21 mouse cellular contexts compared by ENCODE assay signal in the genomic region with DNA sequence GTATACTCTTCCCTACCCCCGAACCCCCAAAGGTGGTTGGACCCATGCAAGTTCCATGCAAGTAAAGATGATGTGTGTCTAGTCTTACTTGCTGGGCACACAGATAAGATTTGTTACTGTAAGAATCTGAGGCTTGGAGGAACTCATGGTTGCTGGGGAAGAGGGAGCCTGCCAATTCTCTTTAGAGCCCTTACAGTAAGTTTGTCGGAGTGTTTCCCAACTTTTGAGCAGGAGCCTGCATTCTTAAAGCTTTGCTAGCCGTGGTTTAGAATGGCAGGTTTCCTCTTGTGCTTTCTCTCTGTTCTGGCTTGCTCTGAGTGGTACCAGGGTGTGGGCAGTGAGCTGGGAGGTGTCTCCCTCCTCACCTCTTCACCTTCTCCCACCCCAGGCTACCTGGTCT. TPM values are rescaled to one million over a fixed set of nuclear protein-coding genes. Genes with fewer than 3 reads are reported as not detected.
A peak's percentile ranks its signal among the peaks of the same experiment; 100 is the strongest.
DNase-seq lines count a peak whose midpoint lies in the region; ATAC-seq and TF ChIP-seq lines count a peak whose summit lies in the region.
"Had no signal": no experiment of that assay in that cellular context is flagged by ENCODE, and none has a peak within 500 bp of the region (broad histone marks: within the 10 kb centered on the region; RNA-seq: fewer than 3 reads in every experiment).

No protein-coding gene starts in this region.

- no peak for TF ChIP-seq RAD21 in CH12.LX (IDR thresholded peaks at IDR 0.05; ENCODE audit: low read depth, low read length)

- dilution Hi-C loops in CH12.LX (cut with MboI; ENCODE audit: extremely low pct_ligation_motif_present, extremely low pct_unique_long_range_greater_than_20kb, low sequenced_read_pairs) = no loop called here

- in situ Hi-C loops in CH12.LX (cut with MboI; ENCODE audit: low pct_ligation_motif_present, low pct_unique_long_range_greater_than_20kb, low sequenced_read_pairs) = no loop called here

- 64% methylated on average over 3 of the region's 3 CpGs for WGBS in kidney, adult 2 months
- WGBS in kidney, embryonic 14.5 days = 80% methylated on average over 3 of the region's 3 CpGs
- WGBS in stomach, postnatal 0 days = 60% methylated on average over 3 of the region's 3 CpGs

- H3K9me3 ChIP-seq in kidney, embryonic 14.5 days (ENCODE audit: control insufficient read depth, low read length) = no peaks in the 10 kb centered on the region
- no peaks in the 10 kb centered on the region for H3K9me3 ChIP-seq in CH12.LX (replicated peaks; ENCODE audit: low read length)
- H3K9me3 ChIP-seq in stomach, postnatal 0 days (ENCODE audit: control insufficient read depth, low read length) = no peaks in the 10 kb centered on the region
- H3K9me3 ChIP-seq: heart, embryonic 15.5 days; limb, embryonic 15.5 days had no signal

- no peaks in the 10 kb centered on the region for H3K27me3 ChIP-seq in kidney, adult 2 months (replicated peaks; ENCODE audit: control insufficient read depth, insufficient read depth, low read length)
- H3K27me3 ChIP-seq in kidney, embryonic 14.5 days (ENCODE audit: control insufficient read depth, insufficient read depth, low read length) = no peaks in the 10 kb centered on the region
- H3K27me3 ChIP-seq in CH12.LX (replicated peaks) = no peaks in the 10 kb centered on the region
- H3K27me3 ChIP-seq in stomach, postnatal 0 days (ENCODE audit: control insufficient read depth, insufficient read depth, low read length) = no peaks in the 10 kb centered on the region
- H3K27me3 ChIP-seq: heart, embryonic 15.5 days; limb, embryonic 15.5 days had no signal

- H3K4me1 ChIP-seq in kidney, adult 2 months (ENCODE audit: control insufficient read depth, insufficient read depth, low read length) = peaks cover 49% of the 10 kb centered on the region
- peaks cover 17% of the 10 kb centered on the region for H3K4me1 ChIP-seq in kidney, embryonic 14.5 days (ENCODE audit: control insufficient read depth, insufficient read depth, low read length)
- H3K4me1 ChIP-seq in CH12.LX (ENCODE audit: control insufficient read depth in 1 of 2, insufficient read depth in 2 of 2) = peaks cover 20 to 69% of the 10 kb centered on the region in 2 experiments
- H3K4me1 ChIP-seq in stomach, postnatal 0 days (replicated peaks; ENCODE audit: control insufficient read depth, insufficient read depth) = peaks cover 6% of the 10 kb centered on the region; the same call in 1 of the 2 replicates

- H3K36me3 ChIP-seq in kidney, adult 2 months (ENCODE audit: control insufficient read depth, insufficient read depth, low read length) = no peaks in the 10 kb centered on the region
- H3K36me3 ChIP-seq in kidney, embryonic 14.5 days (ENCODE audit: control insufficient read depth, insufficient read depth, low read length) = no peaks in the 10 kb centered on the region
- H3K36me3 ChIP-seq in CH12.LX (replicated peaks in 1 of 2; ENCODE audit: control insufficient read depth in 1 of 2, insufficient read depth in 1 of 2, low read length in 1 of 2) = peaks cover 14 to 57% of the 10 kb centered on the region in 2 experiments
- no peaks in the 10 kb centered on the region for H3K36me3 ChIP-seq in stomach, postnatal 0 days (ENCODE audit: control insufficient read depth, insufficient read depth, low read length)
- H3K36me3 ChIP-seq: heart, embryonic 15.5 days; limb, embryonic 15.5 days had no signal

- H3K27ac ChIP-seq in kidney, adult 2 months (ENCODE audit: insufficient read depth, low read depth, low read length) = no peak overlapping the region
- no peak overlapping the region for H3K27ac ChIP-seq in kidney, embryonic 14.5 days (ENCODE audit: low read depth, low read length)
- H3K27ac ChIP-seq in CH12.LX (ENCODE audit: insufficient read depth, low read depth) = no peak overlapping the region
- H3K27ac ChIP-seq in stomach, postnatal 0 days (replicated peaks) = 0 out of 2 replicates have a peak overlapping the region, but pooled peaks have one; percentile 13
- H3K27ac ChIP-seq: heart, embryonic 15.5 days; limb, embryonic 15.5 days; liver, embryonic 14.5 days had no signal

- H3K4me3 ChIP-seq in kidney, adult 2 months (ENCODE audit: insufficient read depth, low read depth, low read length) = no peak overlapping the region
- H3K4me3 ChIP-seq in kidney, embryonic 14.5 days (ENCODE audit: low read length) = no peak overlapping the region
- no peak overlapping the region for H3K4me3 ChIP-seq in CH12.LX (replicated peaks in 1 of 3; ENCODE audit: low read depth in 2 of 3, low read length in 2 of 3, poor library complexity in 1 of 3)
- H3K4me3 ChIP-seq in stomach, postnatal 0 days (ENCODE audit: low read depth, low read length) = no peak overlapping the region
- H3K4me3 ChIP-seq: heart, embryonic 15.5 days; limb, embryonic 15.5 days had no signal

- no peak for TF ChIP-seq POLR2A in kidney, adult 2 months (IDR thresholded peaks at IDR 0.05; ENCODE audit: low read depth, low read length)
- no peak for TF ChIP-seq POLR2A in CH12.LX (IDR thresholded peaks at IDR 0.05; ENCODE audit: low read depth, low read length)

- TF ChIP-seq EP300 in CH12.LX (IDR thresholded peaks at IDR 0.05; ENCODE audit: low read length) = no peak
- TF ChIP-seq EP300 in stomach, postnatal 0 days (optimal IDR thresholded peaks at IDR 0.05) = no peak

- no peak overlapping the region for H3K4me2 ChIP-seq in kidney, embryonic 14.5 days (replicated peaks; ENCODE audit: low read depth, low read length)
- no peak overlapping the region; the same call in 1 of the 2 replicates for H3K4me2 ChIP-seq in CH12.LX (ENCODE audit: insufficient read depth, low read depth, poor library complexity, severe bottlenecking)
- no peak overlapping the region for H3K4me2 ChIP-seq in stomach, postnatal 0 days (replicated peaks; ENCODE audit: low read depth)
- H3K4me2 ChIP-seq: heart, embryonic 15.5 days; limb, embryonic 15.5 days; midbrain, embryonic 11.5 days had no signal

- no peak for TF ChIP-seq CTCF in kidney, adult 2 months (conservative IDR thresholded peaks at IDR 0.05; ENCODE audit: insufficient read depth, insufficient read length, low read depth, low read length)
- TF ChIP-seq CTCF in CH12.LX (conservative IDR thresholded peaks at IDR 0.05 in 1 of 2, IDR thresholded peaks at IDR 0.05 in 1 of 2; ENCODE audit: low read depth in 2 of 2, low read length in 2 of 2) = no peak
- TF ChIP-seq CTCF in stomach, postnatal 0 days (IDR thresholded peaks at IDR 0.05; ENCODE audit: low read depth) = no peak

- no peak overlapping the region for H3K9ac ChIP-seq in kidney, embryonic 14.5 days (ENCODE audit: low read depth, low read length)
- H3K9ac ChIP-seq in CH12.LX (ENCODE audit: insufficient read depth, low read depth) = 0 out of 2 replicates have a peak overlapping the region, but pooled peaks have one; percentile 25
- H3K9ac ChIP-seq in stomach, postnatal 0 days (ENCODE audit: low read length) = no peak overlapping the region
- H3K9ac ChIP-seq: heart, embryonic 15.5 days; limb, embryonic 15.5 days; liver, embryonic 14.5 days had no signal

- H3K79me2 ChIP-seq in CH12.LX (replicated peaks; ENCODE audit: control insufficient read depth, extremely low read depth, insufficient read depth, poor library complexity, severe bottlenecking) = peaks cover 86% of the 10 kb centered on the region

- peak; percentile 1 for DNase-seq in kidney, adult 2 months
- DNase-seq in CH12.LX (ENCODE audit: extremely low read depth) = no peak
- peak; percentile 34 for DNase-seq in fibroblast of lung, adult 2 months (ENCODE audit: low read depth)
- no peak for DNase-seq in stomach, postnatal 0 days (ENCODE audit: low spot score)
- no peak for DNase-seq in cerebellum, adult 11-12 months
- no peak for DNase-seq in neural tube, embryonic 10.5 days (ENCODE audit: extremely low spot score, low spot score)
- DNase-seq: adrenal gland, postnatal 10 days; cerebellum, adult 9-10 months; cerebellum, postnatal 36 days; kidney, adult 18-20 months; kidney, postnatal 14 days; lung, postnatal 14 days; thymus, postnatal 25 days had no signal

- no peak for ATAC-seq in kidney, embryonic 14.5 days (ENCODE audit: low FRiP score, low TSS enrichment)
- no peak for ATAC-seq in stomach, postnatal 0 days (ENCODE audit: low FRiP score, low TSS enrichment)
- ATAC-seq: CD4-positive, CD25-positive, alpha-beta regulatory T cell, adult 4 months; forebrain, embryonic 16.5 days; hindbrain, embryonic 16.5 days had no signal

TF ChIP-seq in CH12.LX, 34 proteins besides CTCF, POLR2A, EP300 and RAD21:
- TF ChIP-seq POLR2AphosphoS2 (IDR thresholded peaks at IDR 0.05; ENCODE audit: low read depth, low read length) = no peak
- no peak for TF ChIP-seq MAX (IDR thresholded peaks at IDR 0.05; ENCODE audit: low read length)
- TF ChIP-seq NRF1 (IDR thresholded peaks at IDR 0.05; ENCODE audit: low read depth, low read length) = no peak
- no peak for TF ChIP-seq TCF12 (IDR thresholded peaks at IDR 0.05; ENCODE audit: low read depth, low read length)
- no peak for TF ChIP-seq ZKSCAN1 (IDR thresholded peaks at IDR 0.05; ENCODE audit: borderline replicate concordance, low read depth, low read length)
- TF ChIP-seq BHLHE40 (IDR thresholded peaks at IDR 0.05; ENCODE audit: low read depth, low read length) = no peak
- TF ChIP-seq ZNF384 (IDR thresholded peaks at IDR 0.05; ENCODE audit: low read depth, low read length) = no peak
- no peak for TF ChIP-seq MEF2A (IDR thresholded peaks at IDR 0.05; ENCODE audit: borderline replicate concordance, low read depth, low read length)
- TF ChIP-seq NELFE (IDR thresholded peaks at IDR 0.05; ENCODE audit: low read depth, low read length) = no peak
- no peak for TF ChIP-seq CHD2 (IDR thresholded peaks at IDR 0.05; ENCODE audit: low read length)
- TF ChIP-seq ELF1 (IDR thresholded peaks at IDR 0.05; ENCODE audit: low read depth, low read length) = no peak
- no peak for TF ChIP-seq MXI1 (IDR thresholded peaks at IDR 0.05; ENCODE audit: low read depth, low read length)

RNA-seq across cellular contexts. Expression of gene Crim1, which starts 7.2 kb away (rescaled TPM):
- polyA plus RNA-seq in kidney, adult 2 months (2012; rRNA removed) = 54.2 and 64.9 TPM in 2 replicates
- polyA plus RNA-seq in kidney, embryonic 14.5 days (2014; fragmentation: Nextera tagmentation; extraction: Ambion mirVana) = 6.1 and 9.4 TPM in 2 replicates
- total RNA-seq in CH12.LX (2012; rRNA removed) = 47.3 and 72.8 TPM in 2 replicates
- 14.1 and 15.2 TPM in 2 replicates for total RNA-seq in CH12.LX (2014; rRNA removed)
- 21.9 and 26.3 TPM in 2 replicates for polyA plus RNA-seq in CH12.LX (2012; ENCODE audit: insufficient read length, low read depth)
- 4.3 and 5.1 TPM in 2 replicates for polyA plus RNA-seq in stomach, postnatal 0 days (2015; fragmentation: Nextera tagmentation; extraction: Ambion mirVana)

Comparison
In these comparisons a context has a peak if more than half of its experiments do, and no peak if none do; other contexts are left out.
1. DNase-seq: peak in kidney, adult 2 months (single experiment) and fibroblast of lung, adult 2 months (single experiment); none in CH12.LX (single experiment), stomach, postnatal 0 days (single experiment), cerebellum, adult 11-12 months (single experiment) and neural tube, embryonic 10.5 days (single experiment).